Mouse (Mus musculus): ENCODE data around the gene Tbx10.

Tbx10 gene

GRCm38 (mm10) chr19:4001752-4002151 lies 9.2 kb downstream of the Tbx10 start:
- Histone ChIP-seq H3K4me1 (replicated peaks; ENCODE audit: low read depth, low read length) (peaks cover 75% of the 10 kb centered on the region), H3K36me3 (ENCODE audit: insufficient read depth, low read length) (peaks cover 27% of the 10 kb centered on the region), H3K27me3 (ENCODE audit: insufficient read depth, low read length) (no peaks in the 10 kb centered on the region; the same call in 1 of the 2 replicates), H3K4me3 (replicated peaks; ENCODE audit: low read length) (peak overlapping the region; percentile 95; the same call in 1 of the 2 replicates), H3K9me3 (ENCODE audit: low read length) (no peaks in the 10 kb centered on the region)
- no peak for TF ChIP-seq NANOG (IDR thresholded peaks at IDR 0.05; ENCODE audit: borderline replicate concordance, low read length)
- no peak for TF ChIP-seq POU5F1 (IDR thresholded peaks at IDR 0.05; ENCODE audit: borderline replicate concordance, low read length)
- no peak for TF ChIP-seq CTCF (conservative IDR thresholded peaks at IDR 0.05; ENCODE audit: low read length)

GRCm38 (mm10) chr19:4003112-4003511 lies 10.6 kb downstream of the Tbx10 start, which contains the start of gene Doc2g:
Doc2g (plus strand) TSS chr19:4003313.
- peaks cover 69% of the 10 kb centered on the region for H3K4me1 ChIP-seq (replicated peaks; ENCODE audit: low read depth, low read length)
- H3K4me3 ChIP-seq (replicated peaks; ENCODE audit: low read length) = peak within 1 kb of the TSS; percentile 72
- H3K27me3 ChIP-seq (ENCODE audit: insufficient read depth, low read length) = no peaks in the 10 kb centered on the region; the same call in 1 of the 2 replicates
- TF ChIP-seq POU5F1 (IDR thresholded peaks at IDR 0.05; ENCODE audit: borderline replicate concordance, low read length) (no peak), NANOG (IDR thresholded peaks at IDR 0.05; ENCODE audit: borderline replicate concordance, low read length) (no peak), CTCF (conservative IDR thresholded peaks at IDR 0.05; ENCODE audit: low read length) (no peak)
- peaks cover 40% of the 10 kb centered on the region for H3K36me3 ChIP-seq (ENCODE audit: insufficient read depth, low read length)
- no peaks in the 10 kb centered on the region for H3K9me3 ChIP-seq (ENCODE audit: low read length)

GRCm38 (mm10) chr19:4003641-4004040 lies 11.1 kb downstream of the Tbx10 start:
- Histone ChIP-seq H3K9me3 (ENCODE audit: low read length) (no peaks in the 10 kb centered on the region), H3K4me3 (replicated peaks; ENCODE audit: low read length) (peak overlapping the region; percentile 72), H3K27me3 (ENCODE audit: insufficient read depth, low read length) (no peaks in the 10 kb centered on the region; the same call in 1 of the 2 replicates), H3K4me1 (replicated peaks; ENCODE audit: low read depth, low read length) (peaks cover 64% of the 10 kb centered on the region), H3K36me3 (ENCODE audit: insufficient read depth, low read length) (peaks cover 45% of the 10 kb centered on the region)
- no peak for TF ChIP-seq POU5F1 (IDR thresholded peaks at IDR 0.05; ENCODE audit: borderline replicate concordance, low read length)
- TF ChIP-seq CTCF (conservative IDR thresholded peaks at IDR 0.05; ENCODE audit: low read length) = no peak
- no peak for TF ChIP-seq NANOG (IDR thresholded peaks at IDR 0.05; ENCODE audit: borderline replicate concordance, low read length)

GRCm38 (mm10) chr19:4004331-4004730 lies 11.8 kb downstream of the Tbx10 start:
- Histone ChIP-seq H3K9me3 (ENCODE audit: low read length) (no peaks in the 10 kb centered on the region), H3K4me1 (replicated peaks; ENCODE audit: low read depth, low read length) (peaks cover 58% of the 10 kb centered on the region), H3K27me3 (ENCODE audit: insufficient read depth, low read length) (no peaks in the 10 kb centered on the region), H3K4me3 (replicated peaks; ENCODE audit: low read length) (peak overlapping the region; percentile 72; the same call in 1 of the 2 replicates), H3K36me3 (ENCODE audit: insufficient read depth, low read length) (peaks cover 52% of the 10 kb centered on the region)
- TF ChIP-seq CTCF (conservative IDR thresholded peaks at IDR 0.05; ENCODE audit: low read length) = no peak
- TF ChIP-seq NANOG (IDR thresholded peaks at IDR 0.05; ENCODE audit: borderline replicate concordance, low read length) = no peak
- no peak for TF ChIP-seq POU5F1 (IDR thresholded peaks at IDR 0.05; ENCODE audit: borderline replicate concordance, low read length)

- peaks cover 52% of the 10 kb centered on the region for H3K4me1 ChIP-seq (replicated peaks; ENCODE audit: low read depth, low read length)
- no peaks in the 10 kb centered on the region for H3K9me3 ChIP-seq (ENCODE audit: low read length)
- H3K27me3 ChIP-seq (ENCODE audit: insufficient read depth, low read length) = no peaks in the 10 kb centered on the region
- H3K36me3 ChIP-seq (ENCODE audit: insufficient read depth, low read length) = peaks cover 60% of the 10 kb centered on the region
- no peak overlapping the region for H3K4me3 ChIP-seq (replicated peaks; ENCODE audit: low read length)
- TF ChIP-seq CTCF (conservative IDR thresholded peaks at IDR 0.05; ENCODE audit: low read length) = no peak
- no peak for TF ChIP-seq NANOG (IDR thresholded peaks at IDR 0.05; ENCODE audit: borderline replicate concordance, low read length)
- no peak for TF ChIP-seq POU5F1 (IDR thresholded peaks at IDR 0.05; ENCODE audit: borderline replicate concordance, low read length)
Measured at GRCm38 (mm10) chr19:4005091-4005490, 12.5 kb downstream of the Tbx10 start.

GRCm38 (mm10) chr19:4005971-4006370 lies 13.4 kb downstream of the Tbx10 start:
- TF ChIP-seq CTCF (conservative IDR thresholded peaks at IDR 0.05; ENCODE audit: low read length) (no peak), POU5F1 (IDR thresholded peaks at IDR 0.05; ENCODE audit: borderline replicate concordance, low read length) (no peak), NANOG (IDR thresholded peaks at IDR 0.05; ENCODE audit: borderline replicate concordance, low read length) (no peak)
- Histone ChIP-seq H3K36me3 (ENCODE audit: insufficient read depth, low read length) (peaks cover 69% of the 10 kb centered on the region), H3K27me3 (ENCODE audit: insufficient read depth, low read length) (no peaks in the 10 kb centered on the region), H3K4me1 (replicated peaks; ENCODE audit: low read depth, low read length) (peaks cover 52% of the 10 kb centered on the region), H3K9me3 (ENCODE audit: low read length) (no peaks in the 10 kb centered on the region), H3K4me3 (replicated peaks; ENCODE audit: low read length) (no peak overlapping the region)

GRCm38 (mm10) chr19:4011086-4011485 lies 18.5 kb downstream of the Tbx10 start:
- Histone ChIP-seq H3K9me3 (ENCODE audit: low read length) (no peaks in the 10 kb centered on the region), H3K4me3 (replicated peaks; ENCODE audit: low read length) (peak overlapping the region; percentile 98), H3K36me3 (ENCODE audit: insufficient read depth, low read length) (peaks cover 54% of the 10 kb centered on the region), H3K27me3 (ENCODE audit: insufficient read depth, low read length) (no peaks in the 10 kb centered on the region), H3K4me1 (replicated peaks; ENCODE audit: low read depth, low read length) (peaks cover 48% of the 10 kb centered on the region)
- TF ChIP-seq NANOG (IDR thresholded peaks at IDR 0.05; ENCODE audit: borderline replicate concordance, low read length) (no peak), CTCF (conservative IDR thresholded peaks at IDR 0.05; ENCODE audit: low read length) (no peak), POU5F1 (IDR thresholded peaks at IDR 0.05; ENCODE audit: borderline replicate concordance, low read length) (no peak)

- H3K36me3 ChIP-seq (ENCODE audit: insufficient read depth, low read length) = peaks cover 40% of the 10 kb centered on the region
- peak within 1 kb of the TSS; percentile 98 for H3K4me3 ChIP-seq (replicated peaks; ENCODE audit: low read length)
- no peaks in the 10 kb centered on the region for H3K9me3 ChIP-seq (ENCODE audit: low read length)
- TF ChIP-seq POU5F1 (IDR thresholded peaks at IDR 0.05; ENCODE audit: borderline replicate concordance, low read length) (no peak), CTCF (conservative IDR thresholded peaks at IDR 0.05; ENCODE audit: low read length) (peak; percentile 59), NANOG (IDR thresholded peaks at IDR 0.05; ENCODE audit: borderline replicate concordance, low read length) (no peak)
- peaks cover 55% of the 10 kb centered on the region for H3K4me1 ChIP-seq (replicated peaks; ENCODE audit: low read depth, low read length)
- no peaks in the 10 kb centered on the region for H3K27me3 ChIP-seq (ENCODE audit: insufficient read depth, low read length)
Measured at GRCm38 (mm10) chr19:4012432-4013022, 20.0 kb downstream of the Tbx10 start, which contains the start of gene Ndufv1. Ndufv1 (minus strand) TSS chr19:4012806.

Measured in E14TG2a.4 (cell line).